Mouse (Mus musculus) megakaryocyte, adult 5-6 weeks (primary cell): ENCODE data around the gene Mogs. TPM values are rescaled to one million over a fixed set of nuclear protein-coding genes. Genes with fewer than 3 reads are reported as not detected.

ENCODE experiments used
- ATAC-seq: 2 replicates; pipeline ENCODE4 v1.8.0; 2016; ENCODE audit warnings: mild to moderate bottlenecking, inconsistent platforms; ENCODE audit not compliant: poor library complexity, severe bottlenecking
- total RNA-seq, 2 experiments: library from RNA; stranded (forward) in 1 of 2; stranded (reverse) in 1 of 2; fragments of 153-499, 151-499 nt in 1 of 2; fragments of 221-1000, 200-1000 nt in 1 of 2; gene quantifications; 2 replicates each; pipeline versions ENCODE4 v1.2.3 to v1.2.4; 2015 to 2017

Gene Mogs
- total RNA-seq, 2 experiments from 2014 or later: 21.6 to 33.4 TPM

- ATAC-seq: no peak
These were observed 22.7 kb upstream of the Mogs start for GRCm38 (mm10) chr6:83092416-83093127.

GRCm38 (mm10) chr6:83095968-83096367 is 19.3 kb upstream of the Mogs start:
- ATAC-seq: peak; percentile 34

GRCm38 (mm10) chr6:83098411-83098810 is 16.9 kb upstream of the Mogs start:
- no peak for ATAC-seq

GRCm38 (mm10) chr6:83101316-83101687 is 14.0 kb upstream of the Mogs start, which contains the start of the genes Ccdc142 and Gm42688:
TSS of gene Ccdc142 (plus strand) at chr6:83101601.
TSS of gene Gm42688 (plus strand) at chr6:83101617.
- ATAC-seq: peak; percentile 88

GRCm38 (mm10) chr6:83101688-83102556 is 13.4 kb upstream of the Mogs start:
- ATAC-seq: peak; percentile 77

- ATAC-seq: no peak
These were observed 12.1 kb upstream of the Mogs start for GRCm38 (mm10) chr6:83103130-83103650.

GRCm38 (mm10) chr6:83104158-83104557 is 11.1 kb upstream of the Mogs start:
- no peak for ATAC-seq

GRCm38 (mm10) chr6:83107566-83108400 is 7.5 kb upstream of the Mogs start:
- peak; percentile 75 for ATAC-seq

- ATAC-seq: peak; percentile 91
These were observed 6.3 kb upstream of the Mogs start, which contains the start of gene Mrpl53 for GRCm38 (mm10) chr6:83108762-83109668. TSS of gene Mrpl53 (plus strand) at chr6:83109040.

- ATAC-seq: no peak
These were observed 3.7 kb upstream of the Mogs start for GRCm38 (mm10) chr6:83111510-83112136.

- ATAC-seq: peak; percentile 21
These were observed 531 bp downstream of the Mogs start for GRCm38 (mm10) chr6:83115682-83116372.

GRCm38 (mm10) chr6:83116373-83117164 is 1.3 kb downstream of the Mogs start:
- no peak for ATAC-seq

GRCm38 (mm10) chr6:83117165-83117438 is 1.8 kb downstream of the Mogs start:
- ATAC-seq: no peak

- ATAC-seq: no peak
These were observed 2.3 kb downstream of the Mogs start for GRCm38 (mm10) chr6:83117616-83118015.

- ATAC-seq: no peak
These were observed 3.1 kb downstream of the Mogs start for GRCm38 (mm10) chr6:83118369-83118768.

- ATAC-seq: no peak
These were observed 3.8 kb downstream of the Mogs start for GRCm38 (mm10) chr6:83118825-83119733.

- no peak for ATAC-seq
These were observed 4.4 kb downstream of the Mogs start for GRCm38 (mm10) chr6:83119734-83120051.
